Mouse (Mus musculus) kidney, embryonic 14.5 days (tissue): Measurements from ENCODE around the gene Umps. TPM values are rescaled to one million over a fixed set of nuclear protein-coding genes. Genes with fewer than 3 reads are reported as not detected.

Source experiments
- ATAC-seq: fragments of 200-750 bp; cut with Nextera tagmentation; 2 replicates; pipeline ENCODE4 v1.8.0; 2017; ENCODE audit warnings: moderate number of reproducible peaks, mild to moderate bottlenecking, moderate TSS enrichment, moderate library complexity; ENCODE audit not compliant: low FRiP score, low TSS enrichment
- H3K27ac ChIP-seq: fragments of 300-500 bp; sonication (generic); 2 replicates; pipeline ENCODE4 v1.5.1; 2014; ENCODE audit warnings: low read depth, mild to moderate bottlenecking, low read length, moderate library complexity, mixed read lengths
- H3K27me3 ChIP-seq: fragments of 300-500 bp; sonication (generic); 2 replicates; pipeline ENCODE4 v1.6.1; 2014; ENCODE audit warnings: mild to moderate bottlenecking, low read length; ENCODE audit not compliant: control insufficient read depth, insufficient read depth
- H3K36me3 ChIP-seq: fragments of 300-500 bp; sonication (generic); 2 replicates; pipeline ENCODE4 v1.6.1; 2014; ENCODE audit warnings: low read length, mixed read lengths; ENCODE audit not compliant: control insufficient read depth, insufficient read depth
- H3K4me1 ChIP-seq: fragments of 300-500 bp; sonication (generic); 2 replicates; pipeline ENCODE4 v1.6.1; 2014; ENCODE audit warnings: low read length, mixed read lengths; ENCODE audit not compliant: control insufficient read depth, insufficient read depth
- H3K4me2 ChIP-seq: fragments of 300-500 bp; sonication (generic); replicated peaks from 2 replicates; pipeline ENCODE4 v1.6.1; 2014; ENCODE audit warnings: low read depth, mild to moderate bottlenecking, low read length
- H3K4me3 ChIP-seq: fragments of 300-500 bp; sonication (generic); 2 replicates; pipeline ENCODE4 v1.5.1; 2014; ENCODE audit warnings: mild to moderate bottlenecking, low read length
- H3K9ac ChIP-seq: fragments of 300-500 bp; sonication (generic); 2 replicates; pipeline ENCODE4 v1.6.1; 2014; ENCODE audit warnings: low read depth, mild to moderate bottlenecking, low read length, moderate library complexity
- H3K9me3 ChIP-seq: fragments of 300-500 bp; sonication (generic); 2 replicates; pipeline ENCODE4 v1.6.1; 2016; ENCODE audit warnings: low read length; ENCODE audit not compliant: control insufficient read depth
- WGBS: fragments of 180-500 bp; shearing (Covaris S2); extraction: QIAGEN DNeasy Blood & Tissue Kit; methylation state at CpG from one replicate; pipeline ENCODE4 v1.1.7; 2014; 5-methylcytosine and 5-hydroxymethylcytosine counted together
- polyA plus RNA-seq: library from polyadenylated mRNA; unstranded; fragments of >200 nt; fragmentation: Nextera tagmentation; extraction: Ambion mirVana; gene quantifications from 2 replicates; pipeline ENCODE4 v1.2.1, GENCODE M21; 2014

Gene Umps
- 49.7 and 72.2 TPM in 2 replicates for polyA plus RNA-seq

DNA sequence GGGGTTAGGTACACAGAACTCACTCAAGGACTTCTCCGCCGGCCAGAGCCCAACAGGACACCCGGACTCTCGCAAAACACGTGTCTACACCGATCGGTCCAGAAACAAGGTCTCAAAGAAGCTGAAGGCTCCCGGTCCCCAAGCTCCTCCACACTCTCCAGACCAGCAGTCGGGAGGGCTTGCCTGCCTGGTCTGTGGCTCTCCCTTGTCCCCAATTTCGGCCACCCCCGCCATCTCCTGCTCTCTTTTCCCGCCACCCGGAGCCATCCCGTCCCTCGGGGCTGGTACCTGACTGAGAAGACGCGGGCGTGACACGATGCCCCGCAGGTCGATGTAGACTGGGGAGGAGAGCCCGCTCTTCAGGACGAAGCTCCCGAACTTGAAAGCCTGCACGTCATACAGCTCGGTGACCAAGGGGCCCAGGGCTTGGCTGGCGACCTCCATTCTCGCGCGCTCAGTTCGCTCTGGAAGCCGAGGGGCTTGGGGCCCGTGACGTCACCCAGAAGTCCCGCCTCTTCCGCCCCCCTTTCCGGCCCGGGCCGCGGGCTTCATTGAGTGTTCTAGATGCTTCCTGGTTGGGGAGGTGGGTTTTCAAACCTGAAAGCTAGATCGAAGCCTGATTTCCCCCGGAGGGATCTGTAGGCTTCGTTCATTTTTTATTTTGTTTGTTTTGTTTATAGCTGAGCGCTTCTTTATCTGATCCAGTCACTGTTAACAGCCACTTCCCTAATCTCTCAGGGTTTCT, at the start of gene Umps:
TSS of gene Umps (minus strand) at position 501 of the 745 bp plus-strand sequence.
- H3K36me3 ChIP-seq, result peaks cover 19% of the 10 kb centered on the region
- peak; percentile 92 for ATAC-seq
- peak within 1 kb of the TSS; percentile 80 for H3K9ac ChIP-seq
- H3K4me1 ChIP-seq, result peaks cover 8% of the 10 kb centered on the region
- peak within 1 kb of the TSS; percentile 80 for H3K4me3 ChIP-seq
- peak within 1 kb of the TSS; percentile 56 for H3K4me2 ChIP-seq
- H3K27me3 ChIP-seq, result no peaks in the 10 kb centered on the region
- H3K27ac ChIP-seq, result peak within 1 kb of the TSS; percentile 78
- WGBS, result under 1% methylated on average over 44 of the region's 44 CpGs
- no peaks in the 10 kb centered on the region for H3K9me3 ChIP-seq

DNA sequence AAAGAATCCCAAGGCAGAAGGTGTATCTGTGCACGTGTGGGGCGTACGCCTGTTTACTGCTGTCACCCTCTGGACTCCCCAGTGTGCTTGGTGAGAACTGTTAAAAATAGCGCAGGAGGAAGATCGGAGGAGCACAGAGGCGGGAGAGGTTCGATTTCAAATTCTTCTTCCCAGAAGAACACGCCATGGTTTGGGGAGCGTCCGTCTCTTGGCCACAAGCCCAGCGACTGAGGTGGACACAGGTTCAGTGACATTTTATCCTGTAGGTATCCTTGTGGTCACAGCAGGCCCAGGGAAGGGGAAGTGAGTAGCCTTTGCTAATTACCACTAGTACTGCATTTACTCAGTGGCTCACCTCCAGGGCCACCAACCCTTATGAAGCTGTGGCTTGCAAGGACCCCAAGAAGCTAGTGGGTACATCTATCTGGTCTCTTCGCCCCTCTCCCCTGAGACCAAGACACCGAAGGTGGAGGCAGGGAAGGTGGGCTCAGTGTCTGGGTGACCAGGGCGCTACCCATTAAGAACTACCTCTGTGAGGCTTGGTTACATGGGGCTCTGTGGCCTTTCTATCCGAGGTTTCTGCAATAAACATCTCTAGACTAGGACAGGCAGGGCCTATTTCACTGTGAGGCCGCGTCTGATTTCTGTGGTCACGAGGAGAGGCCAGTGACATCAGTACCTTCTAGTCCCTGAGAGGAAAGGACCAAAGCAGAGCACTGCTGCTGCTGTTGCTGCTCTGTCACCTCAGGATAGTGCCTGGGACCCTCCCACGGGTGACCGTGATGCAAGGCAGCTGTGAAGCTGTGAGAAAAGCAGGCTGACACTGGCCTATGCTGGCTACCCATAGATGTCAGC, 45.4 kb upstream of the Umps start:
- ATAC-seq, result no peak
- no peak overlapping the region for H3K27ac ChIP-seq
- H3K27me3 ChIP-seq, result no peaks in the 10 kb centered on the region
- H3K4me1 ChIP-seq, result no peaks in the 10 kb centered on the region
- peaks cover 3% of the 10 kb centered on the region; the same call in 1 of the 2 replicates for H3K9me3 ChIP-seq
- 82% methylated on average over 20 of the region's 20 CpGs for WGBS
- no peak overlapping the region for H3K4me2 ChIP-seq
- no peak overlapping the region for H3K4me3 ChIP-seq
- peaks cover 5% of the 10 kb centered on the region; the same call in 1 of the 2 replicates for H3K36me3 ChIP-seq
- no peak overlapping the region for H3K9ac ChIP-seq

DNA sequence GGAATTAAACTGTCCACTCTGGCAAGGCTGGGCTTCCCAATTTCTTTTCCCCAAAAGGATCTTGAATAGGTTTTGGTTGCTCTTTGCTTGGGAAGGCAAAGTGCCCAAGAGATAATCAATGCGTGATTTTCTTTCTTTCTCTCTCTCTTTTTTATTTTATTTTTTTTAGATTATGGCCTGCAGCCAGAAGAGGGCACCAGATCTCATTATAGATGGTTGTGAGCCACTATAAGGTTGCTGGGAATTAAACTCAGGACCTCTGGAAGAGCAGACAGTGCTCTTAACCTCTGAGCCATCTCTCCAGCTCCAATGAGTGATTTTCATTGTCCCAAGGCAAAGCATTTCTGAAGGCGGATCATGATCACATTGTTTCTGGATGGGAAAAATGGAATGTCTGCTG, 42.7 kb upstream of the Umps start:
- WGBS, result 89% methylated on average over 2 of the region's 2 CpGs

DNA sequence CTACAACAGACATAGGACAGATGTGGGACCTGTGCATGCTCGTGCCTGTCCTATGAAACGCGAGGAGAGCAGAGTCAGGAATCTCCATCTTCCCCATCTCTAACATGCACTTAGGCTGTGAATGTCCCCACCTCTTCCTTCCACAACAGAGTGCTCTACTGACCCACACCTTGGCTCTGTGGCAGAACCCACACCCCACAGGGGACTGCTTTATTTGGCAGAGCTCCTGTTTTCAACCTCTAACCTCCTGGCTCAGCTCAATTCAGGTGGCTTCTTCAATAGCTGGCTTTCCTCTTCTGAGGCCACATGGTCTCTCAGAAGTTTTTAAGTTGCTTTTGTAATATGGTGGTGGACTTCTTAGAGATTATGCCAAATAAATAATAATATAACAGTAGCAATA, 39.1 kb upstream of the Umps start:
- Histone ChIP-seq H3K4me2 (no peak overlapping the region), H3K27ac (no peak overlapping the region), H3K9ac (no peak overlapping the region), H3K9me3 (no peaks in the 10 kb centered on the region), H3K27me3 (no peaks in the 10 kb centered on the region), H3K36me3 (no peaks in the 10 kb centered on the region), H3K4me3 (no peak overlapping the region), H3K4me1 (peaks cover 5% of the 10 kb centered on the region; the same call in 1 of the 2 replicates)
- ATAC-seq, result no peak
- WGBS, result 97% methylated on average over 3 of the region's 3 CpGs

More for the DNA sequence above, 42.7 kb upstream of the Umps start:
- H3K9ac ChIP-seq, result no peak overlapping the region
- peaks cover 3% of the 10 kb centered on the region; the same call in 1 of the 2 replicates for H3K4me1 ChIP-seq
- ATAC-seq, result no peak
- no peaks in the 10 kb centered on the region for H3K9me3 ChIP-seq
- no peaks in the 10 kb centered on the region for H3K27me3 ChIP-seq
- no peaks in the 10 kb centered on the region; the same call in 1 of the 2 replicates for H3K36me3 ChIP-seq
- no peak overlapping the region for H3K4me2 ChIP-seq
- H3K4me3 ChIP-seq, result no peak overlapping the region
- no peak overlapping the region for H3K27ac ChIP-seq

DNA sequence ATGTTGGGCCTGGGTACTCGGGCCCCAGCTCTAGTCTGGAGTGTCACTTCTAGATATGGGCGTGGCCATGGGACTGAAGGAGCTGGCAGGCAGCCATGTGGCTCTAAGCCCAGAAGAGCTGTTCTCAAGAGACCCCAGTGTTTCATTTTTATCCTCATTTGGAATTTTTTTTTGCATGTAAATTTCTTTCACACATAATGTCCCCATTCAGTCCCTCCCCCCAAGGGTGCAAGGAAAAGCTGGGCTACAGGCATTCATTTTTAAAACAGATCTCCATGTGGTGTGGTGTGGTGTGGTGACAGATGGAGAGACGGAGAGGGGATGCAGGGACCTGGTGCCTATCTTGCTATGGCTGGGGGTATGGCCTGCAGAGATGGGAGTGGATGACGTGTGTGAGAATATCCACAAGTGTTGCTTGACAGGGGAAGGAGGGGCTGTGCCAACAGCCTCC, 37.3 kb upstream of the Umps start:
- peak; percentile 69; the same call in 1 of the 2 replicates for ATAC-seq
- WGBS, result 52% methylated on average over 4 of the region's 4 CpGs
- H3K27ac ChIP-seq, result no peak overlapping the region

DNA sequence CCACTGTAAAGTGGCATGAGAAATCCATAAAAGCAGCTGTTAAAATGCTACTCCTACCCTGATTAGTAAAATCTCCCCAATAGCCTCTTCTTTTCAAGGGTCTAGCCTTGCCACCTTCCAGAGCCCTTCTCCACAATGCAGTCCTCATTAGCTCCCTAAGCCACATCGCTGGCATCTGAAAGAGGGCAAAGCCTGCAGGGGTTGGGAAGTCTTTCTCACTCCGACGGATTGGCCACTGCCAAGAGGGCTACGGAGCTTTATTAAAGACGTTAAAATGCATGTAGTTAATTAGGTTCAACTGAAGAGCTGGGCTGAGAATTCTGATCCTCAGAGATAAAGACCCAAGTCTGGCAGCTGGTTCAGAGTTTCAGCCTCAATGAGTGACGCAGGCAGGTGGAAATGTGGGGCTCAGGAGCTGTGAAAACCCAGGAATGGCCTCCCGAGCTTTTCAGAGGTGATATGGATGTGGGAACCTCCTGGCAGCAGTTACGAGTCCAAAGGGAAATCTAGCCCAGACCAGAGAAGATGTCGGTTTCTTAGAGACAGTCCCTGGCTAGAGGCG, 36.8 kb upstream of the Umps start:
- ATAC-seq, result no peak
- Histone ChIP-seq H3K9ac (no peak overlapping the region), H3K4me3 (no peak overlapping the region), H3K27ac (no peak overlapping the region), H3K27me3 (no peaks in the 10 kb centered on the region), H3K4me2 (no peak overlapping the region), H3K9me3 (no peaks in the 10 kb centered on the region), H3K4me1 (peaks cover 5% of the 10 kb centered on the region; the same call in 1 of the 2 replicates), H3K36me3 (no peaks in the 10 kb centered on the region)
- 60% methylated on average over 10 of the region's 10 CpGs for WGBS

More for the DNA sequence above, 37.3 kb upstream of the Umps start:
- Histone ChIP-seq H3K36me3 (no peaks in the 10 kb centered on the region), H3K9ac (no peak overlapping the region), H3K9me3 (no peaks in the 10 kb centered on the region), H3K4me1 (peaks cover 5% of the 10 kb centered on the region; the same call in 1 of the 2 replicates), H3K4me3 (no peak overlapping the region), H3K4me2 (no peak overlapping the region), H3K27me3 (no peaks in the 10 kb centered on the region)

GRCm38 (mm10) chr16:34000715-34001114, 33.9 kb upstream of the Umps start:
- H3K36me3 ChIP-seq, result no peaks in the 10 kb centered on the region
- ATAC-seq, result no peak
- H3K27me3 ChIP-seq, result no peaks in the 10 kb centered on the region
- no peak overlapping the region for H3K9ac ChIP-seq
- no peak overlapping the region for H3K4me2 ChIP-seq
- H3K27ac ChIP-seq, result no peak overlapping the region
- H3K9me3 ChIP-seq, result no peaks in the 10 kb centered on the region
- 73% methylated on average over 8 of the region's 8 CpGs for WGBS
- peaks cover 5% of the 10 kb centered on the region; the same call in 1 of the 2 replicates for H3K4me1 ChIP-seq
- no peak overlapping the region for H3K4me3 ChIP-seq

- no peak overlapping the region for H3K27ac ChIP-seq
- no peaks in the 10 kb centered on the region for H3K36me3 ChIP-seq
- H3K27me3 ChIP-seq, result no peaks in the 10 kb centered on the region
- H3K4me2 ChIP-seq, result no peak overlapping the region
- no peaks in the 10 kb centered on the region for H3K9me3 ChIP-seq
- H3K9ac ChIP-seq, result no peak overlapping the region
- no peak for ATAC-seq
- no peak overlapping the region for H3K4me3 ChIP-seq
- H3K4me1 ChIP-seq, result no peaks in the 10 kb centered on the region
- WGBS, result 32% methylated on average over 3 of the region's 3 CpGs
These were observed 32.5 kb upstream of the Umps start for GRCm38 (mm10) chr16:33999388-33999787.
